Mouse (Mus musculus): ENCODE results near the gene Olfr211.
A peak's percentile ranks its signal among the peaks of the same experiment; 100 is the strongest.

- TF ChIP-seq CTCF (IDR thresholded peaks at IDR 0.05; ENCODE audit: borderline replicate concordance, extremely low read depth, insufficient read depth, insufficient read length) (peak; percentile 20; the same call in 1 of the 2 replicates), POLR2A (IDR thresholded peaks at IDR 0.05; ENCODE audit: borderline replicate concordance, extremely low read depth, insufficient read depth, insufficient read length, poor library complexity, severe bottlenecking) (no peak)
Measured at GRCm38 (mm10) chr6:116468081-116468480, 20.8 kb upstream of the Olfr211 start.
